Mouse (Mus musculus) cerebellum, adult 18-20 months (tissue): Measurements from ENCODE around the gene Sumo2.
"Not testable (repeated sequence)": the region's sequence is repeated elsewhere in the genome, so short reads cannot be mapped to it uniquely, and the experiment has no call there.

Experiments used
- DNase-seq, 2 experiments: peaks; one replicate each; pipeline ENCODE4 v3.0.0; 2021

Gene Sumo2

DNA sequence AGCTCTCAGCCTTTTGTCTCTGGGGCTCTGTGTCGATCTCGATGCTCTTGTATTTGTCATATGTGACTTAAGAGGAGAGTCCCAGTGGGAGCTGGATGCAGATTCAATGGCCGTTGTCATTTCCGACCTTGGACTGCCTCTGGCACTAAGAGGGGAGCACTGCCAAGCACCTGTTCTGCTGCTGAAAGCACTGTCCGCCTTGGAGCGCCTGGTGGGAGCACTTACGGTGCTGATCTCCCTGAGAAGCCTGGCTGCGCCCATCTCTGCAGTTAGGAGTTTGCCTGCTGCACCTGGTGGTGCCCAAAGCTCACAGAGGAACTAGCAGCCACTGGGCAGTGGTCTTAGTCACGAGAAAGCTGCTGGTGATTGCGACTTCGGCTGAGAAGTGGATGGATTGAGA lies 52.8 kb downstream of the Sumo2 start:
- no peak for DNase-seq

DNA sequence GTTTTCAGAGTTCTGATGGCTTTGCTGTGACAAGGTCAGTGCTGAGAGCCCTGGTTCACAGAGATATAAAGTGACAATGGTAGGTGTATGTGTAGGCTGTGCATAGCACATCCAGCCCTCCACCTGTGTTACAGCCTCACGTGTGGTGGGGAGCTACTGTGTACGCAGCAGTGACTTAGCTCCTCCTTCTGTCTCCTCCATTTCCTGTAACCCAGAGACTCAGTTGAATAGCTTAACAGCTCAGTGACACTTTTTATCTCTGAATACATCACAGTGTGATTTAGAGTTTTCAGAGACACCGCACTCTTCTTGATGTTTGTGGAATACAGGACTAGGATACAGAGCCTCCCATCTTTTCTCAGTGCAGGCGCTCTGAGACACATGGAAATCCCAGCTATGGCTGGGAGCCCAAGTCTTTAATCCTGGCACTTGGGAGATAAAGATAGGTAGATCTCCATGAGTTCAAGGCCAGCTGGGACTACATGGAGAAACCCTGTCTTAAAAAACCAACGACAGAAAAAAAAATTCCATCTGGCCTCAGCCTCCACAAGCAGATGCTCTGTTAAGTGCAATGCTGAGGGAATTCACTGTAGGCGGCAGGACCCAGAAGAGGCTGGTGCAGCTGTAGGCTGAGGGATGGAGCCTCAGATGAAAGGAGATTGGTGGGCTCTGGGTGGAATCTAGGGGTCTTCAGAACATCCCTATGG lies 54.4 kb downstream of the Sumo2 start:
- no peak for DNase-seq

DNA sequence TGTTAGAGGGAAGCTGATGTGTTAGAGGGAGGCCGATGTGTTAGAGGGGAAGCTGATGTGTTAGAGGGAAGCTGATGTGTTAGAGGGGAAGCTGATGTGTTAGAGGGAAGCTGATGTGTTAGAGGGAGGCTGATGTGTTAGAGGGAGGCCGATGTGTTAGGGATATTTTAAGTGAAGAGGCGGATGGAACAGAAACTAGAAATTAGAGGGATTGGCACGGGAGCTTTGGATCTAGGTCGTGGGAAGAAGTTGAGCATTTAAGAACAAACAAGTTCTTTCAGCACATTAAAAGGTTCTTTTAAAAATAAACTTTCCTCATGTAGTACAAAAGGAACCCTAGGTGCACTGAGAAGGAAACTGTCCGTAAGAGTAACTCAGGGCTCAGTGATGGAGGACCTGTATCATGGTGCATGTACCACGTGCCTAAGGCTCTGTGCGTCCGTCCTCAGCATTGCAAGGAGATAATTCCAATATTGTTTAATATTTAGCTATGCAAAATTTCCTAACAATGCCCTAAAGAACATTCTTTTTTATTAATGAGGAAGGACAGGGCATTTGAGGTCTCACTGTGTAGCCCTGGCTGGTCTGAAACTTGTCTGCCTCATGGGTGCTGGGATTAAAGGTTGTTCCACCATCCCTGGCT lies 57.7 kb downstream of the Sumo2 start:
- DNase-seq: no peak

DNA sequence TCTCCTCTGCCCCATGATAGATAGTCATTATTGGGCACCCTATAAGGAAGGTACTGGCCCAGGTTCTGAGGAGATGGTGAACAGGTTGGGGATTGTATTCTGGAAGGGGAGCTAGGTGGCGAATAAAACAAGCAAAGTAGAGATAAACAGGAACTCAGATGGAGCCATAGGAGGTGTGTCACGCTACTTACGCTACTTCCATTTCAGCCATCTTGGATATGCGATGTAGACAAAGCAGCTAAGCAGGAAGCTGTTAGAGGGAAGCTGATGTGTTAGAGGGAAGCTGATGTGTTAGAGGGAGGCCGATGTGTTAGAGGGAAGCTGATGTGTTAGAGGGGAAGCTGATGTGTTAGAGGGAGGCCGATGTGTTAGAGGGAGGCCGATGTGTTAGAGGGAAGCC lies 58.7 kb downstream of the Sumo2 start:
- DNase-seq: not testable (repeated sequence)

DNA sequence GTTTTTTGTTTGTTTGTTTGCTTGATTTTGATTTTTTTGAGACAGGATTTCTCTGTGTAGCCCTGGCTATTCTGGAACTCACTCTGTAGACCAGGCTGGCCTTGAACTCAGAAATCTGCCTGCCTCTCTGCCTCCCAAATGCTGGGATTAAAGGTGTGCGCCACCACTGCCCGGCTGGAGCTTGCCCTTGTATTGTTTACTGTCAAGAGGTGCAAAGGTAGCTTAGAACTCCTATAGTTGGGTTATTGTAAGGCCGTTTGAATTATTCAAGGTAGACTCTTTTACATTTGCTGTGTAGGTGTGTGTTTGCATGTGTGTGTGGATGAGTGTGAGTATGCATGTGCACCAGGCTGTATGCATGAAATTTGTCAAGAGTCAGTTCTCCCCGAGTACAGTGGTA lies 59.4 kb downstream of the Sumo2 start:
- DNase-seq: not testable (repeated sequence)

DNA sequence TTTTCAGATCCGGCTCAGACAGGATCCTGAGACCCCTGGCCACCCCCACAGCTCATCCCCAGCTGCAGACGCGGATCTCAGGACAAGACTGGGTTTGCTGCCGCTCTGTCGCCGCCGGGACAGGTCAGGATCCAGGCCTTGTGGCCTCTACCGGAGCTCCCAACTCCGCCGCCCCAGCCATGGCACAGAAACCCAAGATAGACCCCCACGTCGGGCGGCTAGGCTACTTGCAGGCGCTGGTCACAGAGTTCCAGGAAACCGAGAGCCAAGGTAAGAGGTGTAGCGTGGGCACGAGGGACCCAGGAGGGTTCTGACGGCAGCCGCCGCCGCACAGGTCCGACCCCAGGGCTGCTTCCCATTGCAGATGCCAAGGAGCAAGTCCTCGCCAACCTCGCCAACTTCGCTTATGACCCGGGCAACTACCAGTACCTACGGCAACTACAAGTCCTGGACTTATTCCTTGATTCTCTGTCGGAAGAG lies 60.3 kb downstream of the Sumo2 start:
- no peak for DNase-seq

DNA sequence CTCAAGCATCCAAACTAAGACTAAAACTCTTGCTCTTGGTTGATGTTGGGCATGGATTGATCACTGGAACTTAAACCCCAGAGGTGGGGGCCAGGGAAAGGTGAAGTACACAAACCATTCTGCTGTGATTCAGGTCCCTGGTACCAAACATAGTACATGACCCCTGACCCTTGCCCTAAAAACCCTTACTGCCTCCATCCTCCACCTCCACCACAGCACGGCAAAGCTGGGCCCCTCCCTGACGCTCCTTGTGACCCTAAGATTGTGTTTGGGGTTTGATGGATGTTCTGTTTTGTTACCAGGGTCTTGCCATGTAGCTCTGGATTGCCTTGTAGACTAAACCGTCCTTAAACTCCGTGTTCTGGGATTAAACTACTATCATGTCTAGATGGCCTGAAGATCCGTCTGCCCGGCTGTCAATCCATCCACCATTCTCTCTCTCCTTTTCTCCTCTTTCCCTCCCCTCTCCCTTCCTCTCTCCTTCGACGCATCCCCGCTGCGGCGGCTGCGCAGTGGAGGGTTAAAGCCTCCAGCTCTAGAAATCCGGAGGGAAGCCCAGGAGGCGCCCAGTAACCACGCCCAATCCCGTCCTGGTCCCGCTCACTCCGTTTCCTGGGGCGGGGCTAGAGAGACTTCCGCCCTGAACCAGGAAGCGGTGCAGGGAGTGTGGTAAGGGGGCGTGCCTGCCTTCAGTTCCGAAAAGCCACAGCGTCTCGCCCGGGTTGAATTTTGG lies 60.9 kb downstream of the Sumo2 start, which contains the start of gene Armc7:
Armc7 (plus strand) TSS at position 643 of the 733 bp plus-strand sequence.
- peak; percentile 93 to 96 for DNase-seq

DNA sequence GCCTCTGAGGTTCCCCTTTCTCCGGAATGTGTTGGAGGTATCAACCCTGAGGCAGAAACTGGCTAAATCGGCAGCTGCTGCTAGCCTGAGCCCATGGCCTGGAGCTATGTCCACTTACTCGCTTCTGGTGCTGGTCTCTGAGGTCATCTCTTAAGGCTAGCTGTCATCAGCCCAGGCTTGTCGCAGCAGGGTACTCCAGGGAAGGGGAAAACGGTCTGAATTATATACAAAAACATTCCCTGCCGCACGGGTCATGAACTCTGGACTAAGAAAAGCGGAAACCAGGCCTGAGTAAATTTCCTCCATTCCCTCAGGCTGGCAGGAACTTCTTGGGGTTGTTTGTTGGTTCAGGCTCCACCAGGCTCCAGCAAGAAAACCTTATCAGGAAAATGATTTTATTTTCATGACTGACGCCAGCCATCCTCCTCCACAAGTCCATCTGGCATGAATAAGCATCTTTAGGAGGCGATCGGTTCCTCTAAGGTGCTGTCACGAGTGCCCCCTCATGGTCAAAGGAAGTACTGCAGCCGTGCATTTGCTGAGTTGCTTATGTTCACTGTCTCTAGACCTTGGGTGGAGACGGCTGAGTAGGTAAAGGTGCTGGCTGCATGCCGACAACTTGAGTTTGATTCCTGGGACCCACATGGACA lies 62.3 kb downstream of the Sumo2 start:
- peak; percentile 96 to 98 for DNase-seq
